In the genomic region with DNA sequence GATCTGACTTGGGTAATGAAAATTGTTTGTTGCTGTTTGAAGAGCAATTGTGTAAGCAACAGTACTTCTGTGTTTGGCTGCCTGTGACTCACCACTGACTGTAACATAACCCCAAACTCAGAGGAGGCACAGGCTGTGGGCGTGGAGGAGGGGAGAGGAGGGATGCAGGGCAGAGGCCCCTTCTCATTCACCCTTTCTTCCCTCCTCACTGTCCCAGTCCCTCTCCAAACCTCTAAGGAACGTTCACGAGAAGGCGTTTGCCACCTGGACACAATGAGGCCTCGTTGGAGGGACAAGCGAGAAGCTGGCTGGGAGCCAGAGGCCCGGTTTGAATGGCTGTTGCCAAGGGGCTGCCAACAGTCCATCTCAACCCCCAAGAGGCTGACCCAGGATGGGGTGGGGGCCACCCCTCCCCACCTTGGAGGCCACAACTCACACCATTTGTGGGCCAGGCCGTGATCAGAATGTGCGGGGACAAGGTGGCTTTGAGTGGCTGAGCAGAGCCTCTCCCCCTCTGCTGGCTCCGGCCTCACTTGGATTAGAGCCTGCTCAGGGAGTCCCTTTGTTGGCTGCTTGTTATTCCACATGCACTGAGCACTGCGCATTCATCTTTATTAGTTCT, we compare ENCODE assay signal across 8 mouse cellular contexts.
A peak's percentile ranks its signal among the peaks of the same experiment; 100 is the strongest.
DNase-seq lines count a peak whose midpoint lies in the region; ATAC-seq lines count a peak whose summit lies in the region.

No protein-coding gene starts in this region.

- H3K9me3 ChIP-seq in forebrain, embryonic 13.5 days (replicated peaks) = no peaks in the 10 kb centered on the region

- no peaks in the 10 kb centered on the region for H3K36me3 ChIP-seq in forebrain, embryonic 13.5 days (ENCODE audit: poor library complexity, severe bottlenecking)

- DNase-seq in 416B (ENCODE audit: low read depth) = peak; percentile 81
- peak; percentile 64 to 72 for DNase-seq in heart, postnatal 14 days
- DNase-seq in layer of hippocampus, postnatal 14 days (ENCODE audit: low spot score in 2 of 2) = peak; percentile 73 to 74
- DNase-seq in lung, postnatal 4 days = peak; percentile 66 to 72
- DNase-seq in right cerebral cortex, postnatal 25 days = peak; percentile 54
- DNase-seq in thymus, postnatal 14 days = no peak

- H3K4me2 ChIP-seq in forebrain, embryonic 13.5 days = peak overlapping the region; percentile 45

- ATAC-seq in cerebellum, adult (ENCODE audit: insufficient number of reproducible peaks, low FRiP score, low TSS enrichment) = peak; percentile 64
- peak; percentile 95 for ATAC-seq in forebrain, embryonic 13.5 days

- peak overlapping the region; percentile 37; the same call in 1 of the 2 replicates for H3K9ac ChIP-seq in forebrain, embryonic 13.5 days

- 2% methylated on average over 11 of the region's 11 CpGs for WGBS in forebrain, embryonic 13.5 days

- H3K4me3 ChIP-seq in forebrain, embryonic 13.5 days = no peak overlapping the region

- peaks cover 68% of the 10 kb centered on the region for H3K27me3 ChIP-seq in forebrain, embryonic 13.5 days

- peaks cover 32% of the 10 kb centered on the region for H3K4me1 ChIP-seq in forebrain, embryonic 13.5 days

- intact Hi-C loops in heart, postnatal 14 days (cut with DNase I) = no loop called here

- peak overlapping the region; percentile 95 for H3K27ac ChIP-seq in forebrain, embryonic 13.5 days
